Mouse (Mus musculus): ENCODE data around the gene Sec14l1. TPM values are rescaled to one million over a fixed set of nuclear protein-coding genes. Genes with fewer than 3 reads are reported as not detected.

Gene Sec14l1
- polyA plus RNA-seq, 1 experiment, result 133 TPM

- Histone ChIP-seq H3K4me1 (ENCODE audit: control insufficient read depth, insufficient read depth, low read length) (no peaks in the 10 kb centered on the region), H3K27me3 (ENCODE audit: control insufficient read depth, insufficient read depth, low read length) (no peaks in the 10 kb centered on the region), H3K27ac (ENCODE audit: control insufficient read depth, insufficient read depth, low read depth, low read length) (no peak overlapping the region), H3K4me3 (ENCODE audit: control insufficient read depth, low read depth, low read length) (no peak overlapping the region), H3K36me3 (ENCODE audit: control insufficient read depth, insufficient read depth, low read length) (no peaks in the 10 kb centered on the region)
- TF ChIP-seq POLR2A (IDR thresholded peaks at IDR 0.05; ENCODE audit: control insufficient read depth, low read depth, low read length) (no peak), CTCF (IDR thresholded peaks at IDR 0.05; ENCODE audit: control insufficient read depth, insufficient read depth, insufficient replicate concordance, low read depth, low read length) (no peak)
These were observed 86.9 kb downstream of the Sec14l1 start for GRCm38 (mm10) chr11:117201846-117202245.

- Histone ChIP-seq H3K27ac (ENCODE audit: control insufficient read depth, insufficient read depth, low read depth, low read length) (no peak overlapping the region), H3K4me1 (ENCODE audit: control insufficient read depth, insufficient read depth, low read length) (no peaks in the 10 kb centered on the region), H3K36me3 (ENCODE audit: control insufficient read depth, insufficient read depth, low read length) (no peaks in the 10 kb centered on the region), H3K27me3 (ENCODE audit: control insufficient read depth, insufficient read depth, low read length) (no peaks in the 10 kb centered on the region), H3K4me3 (ENCODE audit: control insufficient read depth, low read depth, low read length) (no peak overlapping the region)
- no peak for TF ChIP-seq POLR2A (IDR thresholded peaks at IDR 0.05; ENCODE audit: control insufficient read depth, low read depth, low read length)
- TF ChIP-seq CTCF (IDR thresholded peaks at IDR 0.05; ENCODE audit: control insufficient read depth, insufficient read depth, insufficient replicate concordance, low read depth, low read length), result no peak
These were observed 89.6 kb downstream of the Sec14l1 start for GRCm38 (mm10) chr11:117204606-117205005.

GRCm38 (mm10) chr11:117205042-117205441 lies 90.1 kb downstream of the Sec14l1 start:
- Histone ChIP-seq H3K4me1 (ENCODE audit: control insufficient read depth, insufficient read depth, low read length) (no peaks in the 10 kb centered on the region), H3K27me3 (ENCODE audit: control insufficient read depth, insufficient read depth, low read length) (no peaks in the 10 kb centered on the region)
- TF ChIP-seq CTCF (IDR thresholded peaks at IDR 0.05; ENCODE audit: control insufficient read depth, insufficient read depth, insufficient replicate concordance, low read depth, low read length), result no peak
- TF ChIP-seq POLR2A (IDR thresholded peaks at IDR 0.05; ENCODE audit: control insufficient read depth, low read depth, low read length), result no peak

GRCm38 (mm10) chr11:117205447-117205846 lies 90.5 kb downstream of the Sec14l1 start:
- TF ChIP-seq POLR2A (IDR thresholded peaks at IDR 0.05; ENCODE audit: control insufficient read depth, low read depth, low read length) (no peak), CTCF (IDR thresholded peaks at IDR 0.05; ENCODE audit: control insufficient read depth, insufficient read depth, insufficient replicate concordance, low read depth, low read length) (no peak)
- no peak overlapping the region for H3K4me3 ChIP-seq (ENCODE audit: control insufficient read depth, low read depth, low read length)
- no peaks in the 10 kb centered on the region for H3K4me1 ChIP-seq (ENCODE audit: control insufficient read depth, insufficient read depth, low read length)
- no peaks in the 10 kb centered on the region for H3K27me3 ChIP-seq (ENCODE audit: control insufficient read depth, insufficient read depth, low read length)
- H3K36me3 ChIP-seq (ENCODE audit: control insufficient read depth, insufficient read depth, low read length), result no peaks in the 10 kb centered on the region
- H3K27ac ChIP-seq (ENCODE audit: control insufficient read depth, insufficient read depth, low read depth, low read length), result no peak overlapping the region

More at GRCm38 (mm10) chr11:117205042-117205441, 90.1 kb downstream of the Sec14l1 start:
- no peak overlapping the region for H3K27ac ChIP-seq (ENCODE audit: control insufficient read depth, insufficient read depth, low read depth, low read length)
- H3K4me3 ChIP-seq (ENCODE audit: control insufficient read depth, low read depth, low read length), result no peak overlapping the region
- H3K36me3 ChIP-seq (ENCODE audit: control insufficient read depth, insufficient read depth, low read length), result no peaks in the 10 kb centered on the region

GRCm38 (mm10) chr11:117207436-117207835 lies 92.5 kb downstream of the Sec14l1 start:
- H3K36me3 ChIP-seq (ENCODE audit: control insufficient read depth, insufficient read depth, low read length), result no peaks in the 10 kb centered on the region
- no peak overlapping the region for H3K4me3 ChIP-seq (ENCODE audit: control insufficient read depth, low read depth, low read length)
- H3K27me3 ChIP-seq (ENCODE audit: control insufficient read depth, insufficient read depth, low read length), result no peaks in the 10 kb centered on the region
- no peak for TF ChIP-seq POLR2A (IDR thresholded peaks at IDR 0.05; ENCODE audit: control insufficient read depth, low read depth, low read length)
- TF ChIP-seq CTCF (IDR thresholded peaks at IDR 0.05; ENCODE audit: control insufficient read depth, insufficient read depth, insufficient replicate concordance, low read depth, low read length), result no peak
- H3K4me1 ChIP-seq (ENCODE audit: control insufficient read depth, insufficient read depth, low read length), result no peaks in the 10 kb centered on the region
- H3K27ac ChIP-seq (ENCODE audit: control insufficient read depth, insufficient read depth, low read depth, low read length), result no peak overlapping the region

- Histone ChIP-seq H3K27me3 (ENCODE audit: control insufficient read depth, insufficient read depth, low read length) (no peaks in the 10 kb centered on the region), H3K27ac (ENCODE audit: control insufficient read depth, insufficient read depth, low read depth, low read length) (no peak overlapping the region), H3K36me3 (ENCODE audit: control insufficient read depth, insufficient read depth, low read length) (no peaks in the 10 kb centered on the region), H3K4me1 (ENCODE audit: control insufficient read depth, insufficient read depth, low read length) (no peaks in the 10 kb centered on the region), H3K4me3 (ENCODE audit: control insufficient read depth, low read depth, low read length) (no peak overlapping the region)
- TF ChIP-seq CTCF (IDR thresholded peaks at IDR 0.05; ENCODE audit: control insufficient read depth, insufficient read depth, insufficient replicate concordance, low read depth, low read length) (no peak), POLR2A (IDR thresholded peaks at IDR 0.05; ENCODE audit: control insufficient read depth, low read depth, low read length) (no peak)
These were observed 93.2 kb downstream of the Sec14l1 start for GRCm38 (mm10) chr11:117208151-117208673.

Other genes starting within 250 kb of the Sec14l1 start
- gene Mgat5b, start 196.3 kb upstream of the Sec14l1 start, polyA plus RNA-seq (2012; rRNA removed), result 5.9 and 6.4 TPM in 2 replicates
- gene Sept9, start 84.5 kb downstream of the Sec14l1 start, polyA plus RNA-seq (2012; rRNA removed), result 11.7 and 12.2 TPM in 2 replicates

Data from testis, adult 2 months (tissue).